Mouse (Mus musculus) heart, adult 9 months (tissue): ENCODE data around the gene Snapc2.

Source experiments
- DNase-seq, 2 experiments: peaks; one replicate each; pipeline ENCODE4 v3.0.0; 2022; ENCODE audit warnings: low spot score in 2 of 2

Gene Snapc2

DNA sequence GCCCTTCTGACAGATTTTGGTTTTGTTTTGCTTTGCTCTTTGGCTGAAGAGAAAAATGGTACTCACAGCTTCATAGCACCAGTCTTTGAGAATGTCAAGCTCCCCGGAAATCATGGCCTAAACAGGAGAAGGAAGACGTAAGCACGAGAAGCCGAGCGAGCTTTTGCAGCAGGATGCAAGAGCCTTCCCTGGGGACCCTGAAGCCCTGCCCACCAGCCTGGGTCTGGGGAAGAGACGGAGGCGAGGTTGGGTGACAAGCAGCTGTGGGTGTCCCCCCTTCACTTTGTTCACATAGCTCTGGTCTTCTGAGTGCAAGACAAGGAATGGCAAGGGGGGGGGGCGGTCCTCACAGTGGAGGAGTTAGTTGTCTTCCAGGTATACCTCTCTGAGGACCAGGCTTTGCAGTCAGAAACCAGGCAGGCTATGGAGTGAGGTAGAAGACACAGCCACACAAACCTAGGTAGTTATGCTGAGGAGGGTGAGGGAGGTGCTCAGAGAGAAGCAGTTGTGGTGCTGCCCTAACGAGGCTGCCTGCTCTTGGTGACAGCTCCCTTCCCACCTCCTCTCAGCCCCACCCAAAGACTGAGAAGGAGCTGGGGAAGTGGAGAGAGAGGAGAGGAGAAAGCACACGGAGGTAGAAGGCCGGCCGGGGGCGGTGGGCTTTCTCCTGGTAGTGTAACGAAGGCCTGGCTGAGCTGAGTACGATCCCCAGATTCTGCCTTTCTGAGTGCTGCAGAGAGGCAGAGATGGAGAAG is 12.5 kb downstream of the Snapc2 start:
- DNase-seq = no peak

DNA sequence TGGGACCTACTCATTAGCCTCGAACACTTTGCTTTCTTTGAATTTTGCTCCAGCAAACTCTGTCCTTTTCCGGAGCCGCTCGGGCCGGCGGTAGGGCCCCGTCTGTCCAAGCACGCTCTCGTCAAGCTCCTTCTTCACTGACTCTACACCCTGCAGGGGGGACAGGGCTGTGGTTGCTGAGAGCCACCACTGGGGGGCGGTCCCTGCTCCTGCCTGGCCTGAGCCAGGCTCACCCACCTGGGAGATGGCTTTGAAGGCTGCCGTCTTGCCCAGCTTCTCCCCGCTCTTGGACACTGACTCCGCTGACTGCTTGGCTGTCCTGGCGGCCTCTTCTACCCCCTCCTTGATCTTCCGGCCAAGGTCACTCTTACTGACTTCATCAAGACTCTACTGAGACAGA is 14.7 kb downstream of the Snapc2 start:
- no peak for DNase-seq

DNA sequence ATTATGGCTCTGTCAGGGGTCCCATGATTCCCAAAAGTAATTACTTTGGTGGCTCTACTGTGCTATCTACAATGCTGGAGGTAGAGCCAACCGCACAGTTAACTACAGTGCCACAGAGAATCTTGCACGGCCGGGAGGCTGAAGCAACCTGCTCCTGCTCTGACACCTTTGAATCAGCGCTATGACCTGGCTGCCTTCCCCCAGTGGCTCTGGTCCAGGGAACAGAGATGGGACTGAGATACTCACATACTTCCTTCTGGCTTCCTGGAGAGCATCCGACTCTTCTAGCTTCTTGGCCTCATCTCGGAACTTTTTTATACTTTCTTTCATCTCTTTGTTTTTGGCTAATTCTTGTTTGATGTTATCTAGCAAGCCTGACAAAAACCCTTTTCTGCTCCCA is 16.7 kb downstream of the Snapc2 start:
- no peak for DNase-seq

DNA sequence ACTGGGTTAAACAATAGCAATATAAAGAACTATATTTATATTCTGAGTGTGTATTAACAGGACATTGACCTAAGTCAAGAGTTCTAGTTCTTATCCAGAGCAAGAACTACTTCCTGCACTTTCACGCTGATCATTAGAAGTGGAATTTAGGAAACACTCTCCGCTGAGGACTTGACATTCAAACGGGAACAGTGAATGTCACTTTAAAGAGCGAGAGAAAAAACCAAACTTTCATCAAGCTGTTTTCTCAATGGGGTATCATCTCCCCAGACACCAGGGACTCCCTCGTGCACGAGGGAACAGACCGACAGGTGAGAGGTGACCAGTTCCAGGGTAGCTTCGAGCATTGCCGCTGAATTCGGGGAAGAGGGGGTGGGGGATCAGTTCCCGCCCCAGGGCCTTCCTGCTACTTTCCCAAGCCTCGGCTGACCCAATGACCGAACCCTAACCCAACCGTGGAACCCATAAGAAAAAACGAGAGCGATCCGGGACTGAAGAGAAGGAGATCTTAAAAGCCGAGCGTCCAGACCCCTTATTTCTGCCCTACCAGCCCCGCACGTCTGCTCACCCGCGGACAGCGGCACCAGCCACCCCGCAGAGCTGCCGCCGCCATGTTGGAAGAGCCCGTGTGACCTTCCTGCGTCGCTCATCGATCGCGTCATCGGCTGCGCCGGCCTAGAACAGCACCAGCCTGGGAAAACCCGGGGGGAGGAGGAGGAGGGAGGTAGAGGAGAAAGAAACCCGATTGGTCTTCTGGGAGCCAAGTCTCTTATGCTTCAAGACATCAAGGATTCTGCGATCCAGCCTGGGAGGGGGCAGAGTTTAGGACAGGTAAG is 22.6 kb downstream of the Snapc2 start, which contains the start of gene Timm44:
Gene Timm44 (minus strand): TSS at position 639 of the 836 bp plus-strand sequence.
- peak; percentile 95 for DNase-seq

DNA sequence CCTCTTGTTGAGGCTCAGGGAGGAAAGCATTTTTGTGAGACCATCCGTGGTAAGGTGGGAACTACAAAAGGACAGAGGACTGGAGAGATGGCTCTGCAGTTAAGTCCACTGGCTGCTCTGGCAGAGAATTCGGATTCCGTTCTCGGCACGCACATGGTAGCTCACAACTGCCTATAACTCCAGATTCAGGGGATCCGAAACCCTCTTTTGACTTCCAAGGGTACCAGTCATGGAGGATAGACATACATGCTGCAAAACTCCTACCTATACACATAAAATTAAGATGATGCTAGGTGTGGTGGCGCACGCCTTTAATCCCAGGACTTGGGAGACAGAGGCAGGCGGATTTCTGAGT is 23.2 kb downstream of the Snapc2 start:
- no peak for DNase-seq

DNA sequence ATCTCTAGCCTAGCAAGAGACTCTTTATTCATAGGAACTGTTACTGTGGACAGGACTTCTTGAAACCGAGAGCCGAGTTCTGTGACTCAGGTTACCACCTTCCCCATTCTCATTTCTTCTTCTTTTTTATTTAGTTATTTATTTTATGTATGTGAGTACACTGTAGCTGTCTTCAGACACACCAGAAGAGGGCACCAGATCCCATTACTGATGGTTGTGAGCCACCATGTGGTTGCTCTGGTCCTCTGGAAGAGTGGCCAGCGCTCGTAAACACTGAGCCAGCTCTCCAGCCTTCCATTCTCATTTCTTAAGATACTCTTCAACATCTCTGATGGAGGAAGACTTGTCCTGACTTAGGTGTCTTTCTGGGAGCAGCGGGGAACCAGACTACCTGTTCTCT is 39.9 kb downstream of the Snapc2 start:
- no peak for DNase-seq

DNA sequence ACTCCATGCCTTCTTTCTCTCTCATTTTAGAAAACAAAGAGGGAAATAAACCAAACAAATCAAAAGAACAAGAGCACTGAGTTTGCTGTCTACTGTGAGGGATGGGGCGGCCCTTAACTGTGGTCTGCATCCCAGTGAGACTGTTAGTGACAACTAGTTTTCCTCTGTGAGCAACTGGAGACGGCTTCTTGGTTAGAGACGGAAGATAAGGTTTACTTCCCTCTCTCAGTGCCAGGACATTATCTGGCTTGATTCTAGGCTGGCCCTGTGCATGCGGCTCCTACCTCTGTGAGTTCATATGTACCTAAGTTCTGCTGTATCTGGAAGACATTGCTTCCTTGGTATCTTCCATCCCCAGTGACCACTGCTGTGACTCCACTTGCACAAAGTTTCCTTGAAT is 44.9 kb downstream of the Snapc2 start:
- no peak for DNase-seq

DNA sequence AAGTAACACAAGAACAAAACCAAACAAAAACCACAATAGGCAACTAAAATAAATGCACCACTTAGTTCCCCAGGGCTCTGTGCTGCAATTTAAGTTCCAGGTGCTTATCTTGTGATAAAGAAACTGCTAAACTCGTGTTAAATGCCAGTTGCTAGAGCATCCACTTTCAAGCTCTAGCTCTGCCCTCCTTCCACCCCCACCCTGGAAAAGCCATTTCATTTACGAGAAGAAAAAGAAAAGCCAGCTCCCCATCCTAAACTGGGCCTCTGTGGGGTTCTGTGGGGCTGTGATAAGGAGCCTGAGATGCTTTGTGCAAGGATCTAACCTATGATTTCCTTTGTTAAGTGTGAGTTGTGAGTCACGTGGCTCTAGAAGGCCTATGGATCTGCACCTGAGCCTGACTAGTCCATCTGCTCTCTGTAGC is 51.3 kb downstream of the Snapc2 start:
- no peak for DNase-seq
